Mouse (Mus musculus) urinary bladder, adult 18-20 months (tissue): Measurements from ENCODE around the gene Cpeb1.

Experiments
- DNase-seq, 2 experiments: peaks; one replicate each; pipeline ENCODE4 v3.0.0; 2022; ENCODE audit warnings: low spot score in 2 of 2, mixed read lengths in 2 of 2

Cpeb1 gene

GRCm38 (mm10) chr7:81371811-81372210 is 83.5 kb downstream of the Cpeb1 start:
- no peak for DNase-seq

GRCm38 (mm10) chr7:81369724-81370123 is 85.5 kb downstream of the Cpeb1 start:
- no peak for DNase-seq

- DNase-seq = no peak
Measured at GRCm38 (mm10) chr7:81367946-81368345, 87.3 kb downstream of the Cpeb1 start.

- no peak for DNase-seq
Measured at GRCm38 (mm10) chr7:81356975-81357374, 98.3 kb downstream of the Cpeb1 start.

GRCm38 (mm10) chr7:81356360-81356759 is 98.9 kb downstream of the Cpeb1 start:
- DNase-seq = no peak

- DNase-seq = no peak
Measured at GRCm38 (mm10) chr7:81355746-81356145, 99.5 kb downstream of the Cpeb1 start.

- no peak for DNase-seq
Measured at GRCm38 (mm10) chr7:81351826-81352225, 103.4 kb downstream of the Cpeb1 start.

- DNase-seq = no peak
Measured at GRCm38 (mm10) chr7:81348206-81348605, 107.1 kb downstream of the Cpeb1 start.

- DNase-seq = no peak
Measured at GRCm38 (mm10) chr7:81345447-81346170, 109.7 kb downstream of the Cpeb1 start.

- peak; percentile 96 to 99 for DNase-seq
Measured at GRCm38 (mm10) chr7:81344544-81345446, 110.5 kb downstream of the Cpeb1 start, which contains the start of gene Rps17. TSS of gene Rps17 (minus strand) at chr7:81345254.

- DNase-seq = no peak
Measured at GRCm38 (mm10) chr7:81343831-81344230, 111.4 kb downstream of the Cpeb1 start.

GRCm38 (mm10) chr7:81343316-81343715 is 111.9 kb downstream of the Cpeb1 start:
- DNase-seq = no peak

GRCm38 (mm10) chr7:81342356-81343094 is 112.7 kb downstream of the Cpeb1 start:
- DNase-seq = no peak

- no peak for DNase-seq
Measured at GRCm38 (mm10) chr7:81341563-81341962, 113.7 kb downstream of the Cpeb1 start.

GRCm38 (mm10) chr7:81339783-81340182 is 115.5 kb downstream of the Cpeb1 start:
- no peak for DNase-seq

GRCm38 (mm10) chr7:81338522-81338873 is 116.8 kb downstream of the Cpeb1 start:
- no peak for DNase-seq

GRCm38 (mm10) chr7:81337785-81338521 is 117.3 kb downstream of the Cpeb1 start:
- no peak for DNase-seq

GRCm38 (mm10) chr7:81336432-81336786 is 118.9 kb downstream of the Cpeb1 start:
- DNase-seq = no peak

GRCm38 (mm10) chr7:81335705-81336431 is 119.4 kb downstream of the Cpeb1 start:
- no peak for DNase-seq

GRCm38 (mm10) chr7:81331851-81332250 is 123.4 kb downstream of the Cpeb1 start:
- DNase-seq = no peak

GRCm38 (mm10) chr7:81330767-81331166 is 124.5 kb downstream of the Cpeb1 start:
- DNase-seq = no peak
